Mouse (Mus musculus) heart, adult 2 months (tissue): Measurements from ENCODE around the gene Olfr1294.

Experiments
- CTCF ChIP-seq: fragments of 200-600 bp; IDR thresholded peaks from 2 replicates; pipeline ENCODE4 v1.8.1; 2022; ENCODE audit warnings: antibody characterized with exemption, mild to moderate bottlenecking, moderate library complexity
- EP300 ChIP-seq: fragments of 200-500 bp; IDR thresholded peaks from 2 replicates; pipeline ENCODE4 v1.6.1; 2011; ENCODE audit warnings: low read depth, low read length, control low read depth; ENCODE audit not compliant: insufficient read depth
- POLR2A ChIP-seq: fragments of 200-500 bp; IDR thresholded peaks from 2 replicates; pipeline ENCODE4 v1.6.1; 2011; ENCODE audit warnings: mild to moderate bottlenecking, low read depth, low read length, control low read depth; ENCODE audit not compliant: insufficient read depth

DNA sequence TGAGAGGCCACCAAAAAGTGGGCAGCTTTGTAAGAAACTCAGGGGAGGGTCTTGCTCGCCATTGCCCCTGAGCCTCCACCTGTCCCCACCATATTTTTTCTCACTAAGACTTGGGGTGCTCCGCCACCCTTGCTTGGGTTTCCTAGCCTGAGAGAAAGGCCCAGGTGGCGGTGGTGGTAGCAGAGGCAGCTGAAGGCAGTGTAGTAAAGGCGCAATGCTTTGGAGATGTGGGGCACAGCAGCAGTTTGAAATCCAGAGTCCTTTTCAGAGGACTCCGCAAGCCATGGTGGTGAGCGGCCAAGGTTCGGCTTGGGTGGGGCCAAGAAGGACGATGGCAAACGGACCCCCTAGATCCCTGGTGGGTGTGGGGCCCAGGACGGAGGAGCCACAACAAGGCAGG, 22.6 kb downstream of the Olfr1294 start:
- TF ChIP-seq POLR2A, result no peak
- no peak for TF ChIP-seq EP300
- TF ChIP-seq CTCF, result no peak
